Mouse (Mus musculus): ENCODE measurements at regions not wholly inside any gene's neighbourhood (a gene's known extent, or its start where the extent isn't known, plus 50 kb on each side); places are given as distances from the start of the nearest gene placed in this dataset.
A peak's percentile ranks its signal among the peaks of the same experiment; 100 is the strongest.

DNA sequence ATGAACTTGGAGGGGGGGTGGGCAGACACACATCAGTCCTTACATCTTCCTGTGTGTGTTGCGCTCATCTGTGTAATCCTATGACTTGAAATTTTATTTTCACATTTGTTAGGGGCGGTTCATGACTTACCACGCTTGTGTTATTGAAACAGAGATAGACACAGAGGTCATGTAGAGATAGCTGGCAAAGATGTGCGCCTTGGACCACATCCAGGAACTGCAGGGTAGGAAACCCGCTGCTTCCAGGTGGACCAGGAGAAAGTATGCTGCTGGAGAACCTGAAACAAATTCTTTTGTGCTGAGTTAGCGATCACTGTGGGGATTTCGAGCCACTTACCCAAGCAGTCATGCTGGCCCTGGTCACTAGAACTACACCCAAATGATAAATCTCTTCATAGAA lies 89.1 kb downstream of the Kcnj2 start:
- H3K9me3 ChIP-seq (ENCODE audit: low read depth, low read length) = no peaks in the 10 kb centered on the region
- H3K27me3 ChIP-seq (ENCODE audit: insufficient read depth, low read length) = no peaks in the 10 kb centered on the region
- DNase-seq = no peak
- H3K4me3 ChIP-seq (ENCODE audit: low read depth, low read length) = no peak overlapping the region
- no peak for ATAC-seq (ENCODE audit: insufficient read depth)
- no peaks in the 10 kb centered on the region for H3K36me3 ChIP-seq (ENCODE audit: insufficient read depth)
- WGBS = 80% methylated on average over 7 of the region's 7 CpGs
- no peaks in the 10 kb centered on the region for H3K4me1 ChIP-seq (ENCODE audit: insufficient read depth)
- no peak overlapping the region for H3K27ac ChIP-seq (ENCODE audit: low read depth)
- H3K4me2 ChIP-seq = no peak overlapping the region
- no peak overlapping the region for H3K9ac ChIP-seq
- TF ChIP-seq CTCF (IDR thresholded peaks at IDR 0.05; ENCODE audit: low read depth) = no peak

GRCm38 (mm10) chr11:111155747-111156146 lies 89.8 kb downstream of the Kcnj2 start:
- Histone ChIP-seq H3K4me3 (ENCODE audit: low read depth, low read length) (no peak overlapping the region), H3K4me1 (ENCODE audit: insufficient read depth) (no peaks in the 10 kb centered on the region), H3K36me3 (ENCODE audit: insufficient read depth) (no peaks in the 10 kb centered on the region), H3K27ac (ENCODE audit: low read depth) (no peak overlapping the region), H3K27me3 (ENCODE audit: insufficient read depth, low read length) (no peaks in the 10 kb centered on the region), H3K4me2 (no peak overlapping the region), H3K9ac (no peak overlapping the region), H3K9me3 (ENCODE audit: low read depth, low read length) (no peaks in the 10 kb centered on the region)
- no peak for TF ChIP-seq CTCF (IDR thresholded peaks at IDR 0.05; ENCODE audit: low read depth)
- DNase-seq = no peak
- ATAC-seq (ENCODE audit: insufficient read depth) = no peak
- 63% methylated on average over 7 of the region's 7 CpGs for WGBS

- Histone ChIP-seq H3K27ac (ENCODE audit: low read depth) (no peak overlapping the region), H3K27me3 (ENCODE audit: insufficient read depth, low read length) (no peaks in the 10 kb centered on the region), H3K4me2 (no peak overlapping the region), H3K4me1 (ENCODE audit: insufficient read depth) (no peaks in the 10 kb centered on the region), H3K9me3 (ENCODE audit: low read depth, low read length) (no peaks in the 10 kb centered on the region), H3K4me3 (ENCODE audit: low read depth, low read length) (no peak overlapping the region), H3K9ac (no peak overlapping the region), H3K36me3 (ENCODE audit: insufficient read depth) (no peaks in the 10 kb centered on the region)
- 70% methylated on average over 2 of the region's 2 CpGs for WGBS
- no peak for DNase-seq
- no peak for TF ChIP-seq CTCF (IDR thresholded peaks at IDR 0.05; ENCODE audit: low read depth)
- ATAC-seq (ENCODE audit: insufficient read depth) = no peak
These were observed 93.3 kb downstream of the Kcnj2 start for GRCm38 (mm10) chr11:111159299-111159698.

DNA sequence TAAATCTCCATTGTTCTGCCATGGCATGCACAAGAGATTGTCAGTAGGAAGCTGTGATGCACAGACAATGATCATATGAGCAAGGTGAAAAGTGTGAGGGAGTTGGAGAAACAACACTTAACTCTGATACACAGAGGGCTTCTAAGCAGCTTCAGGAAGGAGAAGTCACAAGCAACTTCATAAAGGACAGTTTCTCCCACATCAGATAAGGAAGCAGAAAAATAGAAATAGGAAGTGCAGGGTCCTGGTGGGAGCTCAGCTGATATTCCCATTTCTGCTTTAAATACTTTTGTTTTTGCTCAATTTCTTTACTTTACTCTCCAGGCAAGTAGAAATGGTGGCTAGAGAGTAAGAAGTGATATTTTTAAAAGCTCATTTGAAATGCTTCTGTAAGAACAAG lies 98.9 kb downstream of the Kcnj2 start:
- H3K4me1 ChIP-seq (ENCODE audit: insufficient read depth) = no peaks in the 10 kb centered on the region
- no peak for ATAC-seq (ENCODE audit: insufficient read depth)
- H3K36me3 ChIP-seq (ENCODE audit: insufficient read depth) = no peaks in the 10 kb centered on the region
- H3K9ac ChIP-seq = no peak overlapping the region
- no peak overlapping the region for H3K4me2 ChIP-seq
- TF ChIP-seq CTCF (IDR thresholded peaks at IDR 0.05; ENCODE audit: low read depth) = no peak
- no peak for DNase-seq
- no peaks in the 10 kb centered on the region for H3K27me3 ChIP-seq (ENCODE audit: insufficient read depth, low read length)
- H3K4me3 ChIP-seq (ENCODE audit: low read depth, low read length) = no peak overlapping the region
- no peaks in the 10 kb centered on the region for H3K9me3 ChIP-seq (ENCODE audit: low read depth, low read length)
- H3K27ac ChIP-seq (ENCODE audit: low read depth) = no peak overlapping the region

DNA sequence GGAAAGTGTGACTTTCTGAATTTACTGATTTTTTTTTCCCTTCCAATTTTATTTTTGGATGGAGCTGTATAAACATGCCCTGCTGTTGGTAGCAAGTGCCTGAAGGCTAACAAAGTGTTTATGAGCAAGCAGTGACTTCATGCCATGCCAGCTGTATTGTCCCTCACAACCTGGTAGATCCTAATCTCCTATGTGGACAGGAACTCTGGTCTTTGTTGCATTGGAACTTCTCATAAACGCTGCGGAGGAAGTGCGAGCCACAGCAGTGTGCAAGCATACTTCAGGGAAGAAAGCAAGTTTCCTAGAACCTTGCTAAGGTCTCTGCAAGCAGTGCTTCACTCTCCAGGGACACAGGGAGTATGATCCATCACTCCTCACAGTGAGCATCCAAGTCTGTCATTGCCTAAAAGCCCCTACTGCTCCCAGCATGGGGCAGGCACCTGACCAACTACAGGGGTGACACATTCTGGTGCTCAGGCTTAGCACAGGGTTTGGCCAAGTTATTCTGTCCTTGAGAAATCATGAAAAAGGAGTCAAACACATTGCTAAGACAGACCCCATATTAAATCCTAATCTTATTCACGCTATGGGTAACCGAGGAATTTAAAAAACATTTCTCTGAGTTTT lies 104.3 kb downstream of the Kcnj2 start:
- H3K36me3 ChIP-seq (ENCODE audit: insufficient read depth) = no peaks in the 10 kb centered on the region
- H3K9ac ChIP-seq = no peak overlapping the region
- TF ChIP-seq CTCF (IDR thresholded peaks at IDR 0.05; ENCODE audit: low read depth) = no peak
- H3K4me3 ChIP-seq (ENCODE audit: low read depth, low read length) = no peak overlapping the region
- H3K27ac ChIP-seq (ENCODE audit: low read depth) = no peak overlapping the region
- WGBS = 79% methylated on average over 5 of the region's 5 CpGs
- H3K27me3 ChIP-seq (ENCODE audit: insufficient read depth, low read length) = no peaks in the 10 kb centered on the region
- ATAC-seq (ENCODE audit: insufficient read depth) (no peak), DNase-seq (peak; percentile 12)
- H3K9me3 ChIP-seq (ENCODE audit: low read depth, low read length) = no peaks in the 10 kb centered on the region
- no peaks in the 10 kb centered on the region for H3K4me1 ChIP-seq (ENCODE audit: insufficient read depth)
- no peak overlapping the region for H3K4me2 ChIP-seq

- no peaks in the 10 kb centered on the region for H3K9me3 ChIP-seq (ENCODE audit: low read depth, low read length)
- H3K4me3 ChIP-seq (ENCODE audit: low read depth, low read length) = no peak overlapping the region
- no peak overlapping the region for H3K4me2 ChIP-seq
- no peak overlapping the region for H3K27ac ChIP-seq (ENCODE audit: low read depth)
- WGBS = 65% methylated on average over 4 of the region's 4 CpGs
- ATAC-seq (ENCODE audit: insufficient read depth) (no peak), DNase-seq (no peak)
- no peaks in the 10 kb centered on the region for H3K36me3 ChIP-seq (ENCODE audit: insufficient read depth)
- H3K27me3 ChIP-seq (ENCODE audit: insufficient read depth, low read length) = no peaks in the 10 kb centered on the region
- H3K9ac ChIP-seq = no peak overlapping the region
- no peak for TF ChIP-seq CTCF (IDR thresholded peaks at IDR 0.05; ENCODE audit: low read depth)
- H3K4me1 ChIP-seq (ENCODE audit: insufficient read depth) = no peaks in the 10 kb centered on the region
These were observed 107.6 kb downstream of the Kcnj2 start for GRCm38 (mm10) chr11:111173525-111173924.

GRCm38 (mm10) chr11:111175566-111175965 lies 109.6 kb downstream of the Kcnj2 start:
- 79% methylated on average over 3 of the region's 3 CpGs for WGBS
- no peaks in the 10 kb centered on the region for H3K27me3 ChIP-seq (ENCODE audit: insufficient read depth, low read length)
- ATAC-seq (ENCODE audit: insufficient read depth) (no peak), DNase-seq (no peak)
- no peak overlapping the region for H3K4me3 ChIP-seq (ENCODE audit: low read depth, low read length)
- H3K36me3 ChIP-seq (ENCODE audit: insufficient read depth) = no peaks in the 10 kb centered on the region
- no peak overlapping the region for H3K27ac ChIP-seq (ENCODE audit: low read depth)
- H3K4me1 ChIP-seq (ENCODE audit: insufficient read depth) = no peaks in the 10 kb centered on the region
- H3K9ac ChIP-seq = no peak overlapping the region
- no peak overlapping the region for H3K4me2 ChIP-seq
- no peak for TF ChIP-seq CTCF (IDR thresholded peaks at IDR 0.05; ENCODE audit: low read depth)
- no peaks in the 10 kb centered on the region for H3K9me3 ChIP-seq (ENCODE audit: low read depth, low read length)

- Histone ChIP-seq H3K4me1 (ENCODE audit: insufficient read depth) (no peaks in the 10 kb centered on the region), H3K9me3 (ENCODE audit: low read depth, low read length) (no peaks in the 10 kb centered on the region), H3K36me3 (ENCODE audit: insufficient read depth) (no peaks in the 10 kb centered on the region), H3K4me2 (no peak overlapping the region), H3K9ac (no peak overlapping the region), H3K27ac (ENCODE audit: low read depth) (no peak overlapping the region), H3K27me3 (ENCODE audit: insufficient read depth, low read length) (no peaks in the 10 kb centered on the region), H3K4me3 (ENCODE audit: low read depth, low read length) (no peak overlapping the region)
- no peak for TF ChIP-seq CTCF (IDR thresholded peaks at IDR 0.05; ENCODE audit: low read depth)
- 75% methylated on average over 4 of the region's 4 CpGs for WGBS
- no peak for ATAC-seq (ENCODE audit: insufficient read depth)
- DNase-seq = no peak
These were observed 111.6 kb downstream of the Kcnj2 start for GRCm38 (mm10) chr11:111177516-111177915.

Measured in lung, embryonic 14.5 days (tissue).